Mouse (Mus musculus): ENCODE measurements around the gene Wdr76.

- TF ChIP-seq POLR2A (IDR thresholded peaks at IDR 0.05; ENCODE audit: extremely low read depth, insufficient read depth, low read length) (no peak), CTCF (IDR thresholded peaks at IDR 0.05; ENCODE audit: extremely low read depth, insufficient read depth, low read length) (no peak)
Measured at GRCm38 (mm10) chr2:121549630-121550029, 43.1 kb downstream of the Wdr76 start.
